Mouse (Mus musculus): ENCODE data around the gene Astn2. TPM values are rescaled to one million over a fixed set of nuclear protein-coding genes. Genes with fewer than 3 reads are reported as not detected.

Gene Astn2
- polyA plus RNA-seq, 1 experiment from 2014 or later: 2.9 TPM

GRCm38 (mm10) chr4:65426437-65426836 is 978.0 kb downstream of the Astn2 start:
- Histone ChIP-seq H3K4me2 (replicated peaks) (no peak overlapping the region), H3K9me3 (replicated peaks) (no peaks in the 10 kb centered on the region), H3K9ac (no peak overlapping the region), H3K27me3 (no peaks in the 10 kb centered on the region), H3K27ac (no peak overlapping the region), H3K36me3 (no peaks in the 10 kb centered on the region), H3K4me3 (no peak overlapping the region), H3K4me1 (no peaks in the 10 kb centered on the region)
- 69% methylated on average over 5 of the region's 5 CpGs for WGBS
- ATAC-seq (ENCODE audit: low FRiP score): no peak

DNA sequence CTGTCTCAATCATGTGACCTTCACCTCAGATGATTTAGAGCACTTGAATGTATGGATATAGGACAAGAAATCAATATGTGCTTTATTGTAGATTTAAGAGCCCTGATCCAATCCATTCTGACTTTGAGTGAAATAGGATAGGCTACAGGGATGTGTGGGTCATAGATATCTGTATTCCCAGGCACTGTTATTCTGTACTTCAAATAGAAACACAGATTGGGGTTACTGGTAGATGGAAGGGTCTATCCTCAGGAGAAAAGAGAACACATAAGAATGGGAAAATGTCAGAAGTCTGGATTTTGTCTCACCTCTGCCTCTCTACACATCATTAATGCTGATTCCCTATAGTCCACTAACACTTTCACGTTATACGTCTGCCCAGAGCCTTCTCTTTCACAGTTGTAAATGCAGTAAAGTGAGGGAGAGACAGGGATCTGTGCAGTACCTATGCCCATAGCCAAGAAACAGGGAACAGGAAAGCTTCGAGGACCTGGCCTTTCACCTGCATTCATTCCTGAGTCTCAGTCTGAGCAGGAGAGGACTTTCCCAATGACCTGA is 981.3 kb downstream of the Astn2 start:
- ATAC-seq (ENCODE audit: low FRiP score): no peak
- Histone ChIP-seq H3K4me3 (no peak overlapping the region), H3K9ac (no peak overlapping the region), H3K27ac (no peak overlapping the region), H3K27me3 (no peaks in the 10 kb centered on the region), H3K36me3 (no peaks in the 10 kb centered on the region), H3K9me3 (replicated peaks) (no peaks in the 10 kb centered on the region), H3K4me2 (replicated peaks) (no peak overlapping the region), H3K4me1 (peaks cover 4% of the 10 kb centered on the region)
- 84% methylated on average over 3 of the region's 3 CpGs for WGBS

GRCm38 (mm10) chr4:65421272-65421671 is 983.1 kb downstream of the Astn2 start:
- H3K9me3 ChIP-seq (replicated peaks): no peaks in the 10 kb centered on the region
- H3K9ac ChIP-seq: no peak overlapping the region
- no peak overlapping the region for H3K4me2 ChIP-seq (replicated peaks)
- 95% methylated on average over 2 of the region's 2 CpGs for WGBS
- no peak overlapping the region for H3K27ac ChIP-seq
- no peak overlapping the region for H3K4me3 ChIP-seq
- ATAC-seq (ENCODE audit: low FRiP score): no peak
- H3K27me3 ChIP-seq: no peaks in the 10 kb centered on the region
- no peaks in the 10 kb centered on the region for H3K36me3 ChIP-seq
- peaks cover 4% of the 10 kb centered on the region for H3K4me1 ChIP-seq

DNA sequence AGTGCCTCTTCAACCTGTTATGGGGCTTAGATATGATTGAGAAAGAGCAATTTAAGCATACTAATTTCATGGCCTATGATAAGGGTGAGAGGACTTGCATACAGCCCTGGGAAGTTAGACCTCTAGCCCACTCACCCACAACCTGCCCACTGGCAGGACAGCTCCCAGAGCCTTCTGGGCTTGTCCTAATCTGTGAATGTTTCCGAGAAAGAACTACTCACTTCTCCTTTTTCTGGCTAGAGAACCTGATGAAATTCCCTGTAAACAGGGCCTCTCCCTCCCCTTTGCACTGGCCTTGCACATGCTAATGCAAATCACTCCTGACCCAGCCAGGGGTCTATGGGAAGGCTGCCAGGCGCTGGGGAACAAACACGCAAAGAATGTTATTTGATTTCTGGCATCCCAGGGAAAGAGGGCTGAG is 983.9 kb downstream of the Astn2 start:
- Histone ChIP-seq H3K4me1 (peaks cover 4% of the 10 kb centered on the region), H3K4me2 (replicated peaks) (no peak overlapping the region), H3K9me3 (replicated peaks) (no peaks in the 10 kb centered on the region), H3K27ac (peak overlapping the region; percentile 55), H3K27me3 (no peaks in the 10 kb centered on the region), H3K9ac (no peak overlapping the region), H3K4me3 (no peak overlapping the region), H3K36me3 (no peaks in the 10 kb centered on the region)
- peak; percentile 81 for ATAC-seq (ENCODE audit: low FRiP score)
- 6% methylated on average over 3 of the region's 3 CpGs for WGBS

DNA sequence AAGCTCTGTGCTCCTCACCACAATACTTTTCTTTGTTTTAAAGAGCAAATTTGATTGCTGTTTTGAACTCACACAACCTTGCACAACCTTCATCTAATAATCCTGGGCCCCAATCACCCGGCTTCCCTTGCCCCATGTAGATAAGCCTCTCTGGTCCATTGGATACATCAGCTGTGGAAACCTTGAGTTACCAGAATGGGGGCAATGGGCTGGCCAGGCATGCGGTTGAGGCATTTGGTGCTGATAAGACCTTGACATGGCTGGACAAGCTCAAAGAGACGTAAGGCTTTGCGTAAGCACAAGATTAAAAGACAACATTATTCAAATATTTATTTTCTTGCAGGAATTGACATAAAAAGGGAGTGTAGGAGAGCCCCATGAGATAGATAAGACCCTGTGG is 988.9 kb downstream of the Astn2 start:
- Histone ChIP-seq H3K9ac (no peak overlapping the region), H3K4me1 (peaks cover 3% of the 10 kb centered on the region), H3K9me3 (replicated peaks) (no peaks in the 10 kb centered on the region), H3K27ac (no peak overlapping the region), H3K4me2 (replicated peaks) (no peak overlapping the region), H3K36me3 (no peaks in the 10 kb centered on the region), H3K27me3 (no peaks in the 10 kb centered on the region), H3K4me3 (no peak overlapping the region)
- no peak for ATAC-seq (ENCODE audit: low FRiP score)
- WGBS: 93% methylated on average over 4 of the region's 4 CpGs

GRCm38 (mm10) chr4:65402836-65403634 is 1001.4 kb downstream of the Astn2 start:
- no peak for ATAC-seq (ENCODE audit: low FRiP score)
- 65% methylated on average over 6 of the region's 6 CpGs for WGBS

GRCm38 (mm10) chr4:65402286-65402685 is 1002.1 kb downstream of the Astn2 start:
- Histone ChIP-seq H3K4me1 (no peaks in the 10 kb centered on the region), H3K27ac (no peak overlapping the region), H3K4me3 (no peak overlapping the region), H3K9ac (no peak overlapping the region), H3K27me3 (no peaks in the 10 kb centered on the region), H3K4me2 (replicated peaks) (no peak overlapping the region), H3K36me3 (no peaks in the 10 kb centered on the region), H3K9me3 (replicated peaks) (no peaks in the 10 kb centered on the region)
- 75% methylated on average over 5 of the region's 5 CpGs for WGBS
- ATAC-seq (ENCODE audit: low FRiP score): no peak

More at GRCm38 (mm10) chr4:65402836-65403634, 1001.4 kb downstream of the Astn2 start:
- H3K27me3 ChIP-seq: no peaks in the 10 kb centered on the region
- H3K36me3 ChIP-seq: no peaks in the 10 kb centered on the region
- H3K9me3 ChIP-seq (replicated peaks): no peaks in the 10 kb centered on the region
- no peak overlapping the region for H3K4me3 ChIP-seq
- no peaks in the 10 kb centered on the region for H3K4me1 ChIP-seq
- H3K9ac ChIP-seq: no peak overlapping the region
- H3K27ac ChIP-seq: no peak overlapping the region
- no peak overlapping the region for H3K4me2 ChIP-seq (replicated peaks)

DNA sequence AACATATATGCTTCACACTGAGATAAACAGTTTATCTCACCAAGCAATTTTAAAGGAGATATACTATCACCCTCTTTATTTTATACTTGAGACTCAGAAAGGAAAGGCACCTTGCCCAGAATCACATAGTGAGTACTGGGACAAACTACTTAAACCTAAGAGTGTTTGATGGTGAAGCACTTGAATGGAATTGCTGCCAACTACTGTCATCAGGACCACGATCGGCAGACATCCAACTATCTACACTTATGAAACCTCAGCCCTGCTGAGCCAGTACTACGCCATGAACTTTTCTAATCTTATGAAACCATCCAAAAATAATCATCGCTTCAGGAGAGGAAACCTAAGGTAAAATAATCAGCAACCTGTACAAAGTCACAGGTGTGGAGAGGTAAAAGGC is 1005.0 kb downstream of the Astn2 start:
- H3K4me2 ChIP-seq (replicated peaks): no peak overlapping the region

GRCm38 (mm10) chr4:65396806-65397205 is 1007.6 kb downstream of the Astn2 start:
- no peaks in the 10 kb centered on the region for H3K36me3 ChIP-seq
- H3K9ac ChIP-seq: no peak overlapping the region
- 73% methylated on average over 3 of the region's 3 CpGs for WGBS
- no peaks in the 10 kb centered on the region for H3K4me1 ChIP-seq
- H3K27ac ChIP-seq: no peak overlapping the region
- no peaks in the 10 kb centered on the region for H3K27me3 ChIP-seq
- H3K4me3 ChIP-seq: no peak overlapping the region
- H3K4me2 ChIP-seq (replicated peaks): no peak overlapping the region
- H3K9me3 ChIP-seq (replicated peaks): no peaks in the 10 kb centered on the region
- no peak for ATAC-seq (ENCODE audit: low FRiP score)

More for the DNA sequence above, 1005.0 kb downstream of the Astn2 start:
- Histone ChIP-seq H3K27ac (no peak overlapping the region), H3K36me3 (no peaks in the 10 kb centered on the region), H3K4me3 (no peak overlapping the region), H3K9me3 (replicated peaks) (no peaks in the 10 kb centered on the region), H3K9ac (no peak overlapping the region), H3K4me1 (no peaks in the 10 kb centered on the region), H3K27me3 (no peaks in the 10 kb centered on the region)
- ATAC-seq (ENCODE audit: low FRiP score): no peak
- 95% methylated on average over 4 of the region's 4 CpGs for WGBS

DNA sequence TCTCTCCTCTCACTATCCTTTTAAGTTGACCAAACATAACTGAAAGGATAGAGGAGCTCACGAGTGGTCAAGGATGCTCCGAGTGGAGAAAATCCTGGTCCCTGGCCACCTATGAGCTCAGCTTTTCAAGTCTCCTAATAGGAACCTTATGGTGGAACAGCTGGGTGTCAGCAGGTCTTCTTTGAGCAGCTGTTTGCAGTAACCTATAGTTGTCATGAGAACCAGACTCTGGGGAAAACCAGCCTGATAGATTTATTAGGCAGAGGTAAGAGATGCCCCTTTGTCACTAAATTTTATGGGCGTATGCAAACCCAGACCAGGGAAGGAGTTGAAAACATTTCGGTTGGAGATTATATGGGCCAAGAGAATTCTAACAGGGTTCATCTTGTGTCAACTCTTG is 1013.4 kb downstream of the Astn2 start:
- no peak for ATAC-seq (ENCODE audit: low FRiP score)

GRCm38 (mm10) chr4:65383070-65383469 is 1021.3 kb downstream of the Astn2 start:
- WGBS: 87% methylated on average over 4 of the region's 4 CpGs
- Histone ChIP-seq H3K36me3 (no peaks in the 10 kb centered on the region), H3K27ac (no peak overlapping the region), H3K9ac (no peak overlapping the region), H3K9me3 (replicated peaks) (no peaks in the 10 kb centered on the region), H3K4me1 (no peaks in the 10 kb centered on the region), H3K4me2 (replicated peaks) (no peak overlapping the region), H3K27me3 (no peaks in the 10 kb centered on the region), H3K4me3 (no peak overlapping the region)
- no peak for ATAC-seq (ENCODE audit: low FRiP score)

More for the DNA sequence above, 1013.4 kb downstream of the Astn2 start:
- no peaks in the 10 kb centered on the region for H3K27me3 ChIP-seq
- 64% methylated on average over 4 of the region's 4 CpGs for WGBS
- no peak overlapping the region for H3K4me2 ChIP-seq (replicated peaks)
- no peak overlapping the region for H3K4me3 ChIP-seq
- no peaks in the 10 kb centered on the region for H3K36me3 ChIP-seq
- H3K9ac ChIP-seq: no peak overlapping the region
- no peak overlapping the region for H3K27ac ChIP-seq
- no peaks in the 10 kb centered on the region for H3K4me1 ChIP-seq
- H3K9me3 ChIP-seq (replicated peaks): no peaks in the 10 kb centered on the region

- H3K9ac ChIP-seq: no peak overlapping the region
- no peak overlapping the region for H3K4me3 ChIP-seq
- H3K9me3 ChIP-seq (replicated peaks): no peaks in the 10 kb centered on the region
- 89% methylated on average over 4 of the region's 4 CpGs for WGBS
- no peaks in the 10 kb centered on the region for H3K27me3 ChIP-seq
- H3K4me1 ChIP-seq: no peaks in the 10 kb centered on the region
- no peaks in the 10 kb centered on the region for H3K36me3 ChIP-seq
- no peak for ATAC-seq (ENCODE audit: low FRiP score)
- no peak overlapping the region for H3K4me2 ChIP-seq (replicated peaks)
- H3K27ac ChIP-seq: no peak overlapping the region
Observed at GRCm38 (mm10) chr4:65379461-65379860, 1025.0 kb downstream of the Astn2 start.

DNA sequence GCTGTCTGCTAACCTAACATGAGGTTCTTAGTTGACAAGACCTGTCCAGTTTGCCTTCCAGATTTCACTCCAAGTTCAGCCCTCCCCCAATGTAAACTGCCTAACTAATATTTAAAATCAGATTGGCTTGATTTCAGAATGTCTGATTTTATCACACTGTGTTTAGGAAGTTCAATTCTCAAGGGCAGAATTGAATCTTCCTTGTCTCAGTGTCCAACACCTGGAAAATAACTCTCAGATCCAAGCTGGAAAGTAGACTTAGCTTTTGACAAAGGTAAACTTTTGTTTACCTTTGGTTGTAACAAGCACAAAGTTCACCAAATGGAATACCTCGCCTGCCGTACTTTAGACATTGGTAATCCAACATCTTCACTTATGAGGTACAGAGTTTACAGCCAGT is 1027.8 kb downstream of the Astn2 start:
- Histone ChIP-seq H3K4me2 (replicated peaks) (no peak overlapping the region), H3K4me3 (no peak overlapping the region), H3K9me3 (replicated peaks) (no peaks in the 10 kb centered on the region), H3K9ac (no peak overlapping the region), H3K27ac (no peak overlapping the region), H3K4me1 (no peaks in the 10 kb centered on the region), H3K27me3 (no peaks in the 10 kb centered on the region), H3K36me3 (no peaks in the 10 kb centered on the region)
- ATAC-seq (ENCODE audit: low FRiP score): no peak
- WGBS: 92% methylated on average over 2 of the region's 2 CpGs
